Mouse (Mus musculus) intestine, postnatal 0 days (tissue): ENCODE measurements around the gene Olfr1417. TPM values are rescaled to one million over a fixed set of nuclear protein-coding genes. Genes with fewer than 3 reads are reported as not detected.
A peak's percentile ranks its signal among the peaks of the same experiment; 100 is the strongest.
"Not testable (repeated sequence)": the region's sequence is repeated elsewhere in the genome, so short reads cannot be mapped to it uniquely, and the experiment has no call there.

Experiments used
- ATAC-seq: fragments of 200-750 bp; cut with Nextera tagmentation; 2 replicates; pipeline ENCODE4 v1.8.0; 2017; ENCODE audit warnings: mild to moderate bottlenecking, moderate TSS enrichment, moderate library complexity
- H3K27ac ChIP-seq: fragments of 300-500 bp; sonication (generic); 2 replicates; pipeline ENCODE4 v1.5.1; 2014; ENCODE audit warnings: mild to moderate bottlenecking, low read depth, low read length, moderate library complexity
- H3K27me3 ChIP-seq: fragments of 300-500 bp; sonication (generic); replicated peaks from 2 replicates; pipeline ENCODE4 v1.6.1; 2014; ENCODE audit warnings: low read length, mixed read lengths; ENCODE audit not compliant: control insufficient read depth, insufficient read depth
- H3K36me3 ChIP-seq: fragments of 300-500 bp; sonication (generic); 2 replicates; pipeline ENCODE4 v1.6.1; 2014; ENCODE audit warnings: mild to moderate bottlenecking, moderate library complexity; ENCODE audit not compliant: control insufficient read depth, insufficient read depth
- H3K4me1 ChIP-seq: fragments of 300-500 bp; sonication (generic); replicated peaks from 2 replicates; pipeline ENCODE4 v1.6.1; 2014; ENCODE audit warnings: antibody characterized with exemption, low read length, mixed read lengths; ENCODE audit not compliant: control insufficient read depth, insufficient read depth
- H3K4me2 ChIP-seq: fragments of 300-500 bp; sonication (generic); replicated peaks from 2 replicates; pipeline ENCODE4 v1.6.1; 2014; ENCODE audit warnings: low read depth, mild to moderate bottlenecking, moderate library complexity
- H3K4me3 ChIP-seq: fragments of 300-500 bp; sonication (generic); 2 replicates; pipeline ENCODE4 v1.5.1; 2014; ENCODE audit warnings: low read depth, low read length
- H3K9ac ChIP-seq: fragments of 300-500 bp; sonication (generic); 2 replicates; pipeline ENCODE4 v1.6.1; 2014; ENCODE audit warnings: mild to moderate bottlenecking, low read depth, low read length
- H3K9me3 ChIP-seq: fragments of 300-500 bp; sonication (generic); 2 replicates; pipeline ENCODE4 v1.6.1; 2016; ENCODE audit warnings: mixed run types; ENCODE audit not compliant: control insufficient read depth
- CTCF ChIP-seq: sonication (generic); IDR thresholded peaks from 2 replicates; pipeline ENCODE4 v1.5.1; 2016; ENCODE audit warnings: low read depth, mild to moderate bottlenecking, control low read depth, antibody characterized with exemption, moderate library complexity
- WGBS: fragments of 180-500 bp; shearing (Covaris S2); extraction: QIAGEN DNeasy Blood & Tissue Kit; methylation state at CpG from one replicate; pipeline ENCODE4 v1.1.7; 2014; 5-methylcytosine and 5-hydroxymethylcytosine counted together
- polyA plus RNA-seq: library from polyadenylated mRNA; unstranded; fragments of >200 nt; fragmentation: Nextera tagmentation; extraction: Ambion mirVana; gene quantifications from 2 replicates; pipeline ENCODE4 v1.2.1, GENCODE M21; 2015

Gene Olfr1417
- polyA plus RNA-seq: 0.08 TPM in 1 of 2 replicates, not detected in the other

DNA sequence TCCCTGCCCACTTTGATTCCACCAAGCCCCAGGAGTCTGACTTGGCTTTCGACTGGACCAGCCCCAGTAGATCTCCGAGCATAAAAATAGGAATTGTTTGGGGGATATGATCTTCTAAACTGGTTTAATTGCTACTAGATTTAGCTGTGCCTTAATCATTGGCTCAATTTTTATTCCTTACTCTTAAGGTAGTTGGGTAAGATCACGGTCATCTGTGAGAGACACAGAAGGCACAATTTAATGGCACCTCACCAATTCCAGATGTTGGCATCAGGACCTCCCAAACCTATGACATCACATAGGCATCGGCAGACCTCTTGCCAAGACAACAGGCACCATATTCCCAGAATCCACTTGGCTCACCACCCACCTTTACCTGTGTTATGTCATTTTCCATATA is at the start of gene Olfr1417:
Gene Olfr1417, minus strand, starts transcription at position 101 of the 400 bp plus-strand sequence.
- H3K36me3 ChIP-seq: no peaks in the 10 kb centered on the region
- 91% methylated on average over 4 of the region's 4 CpGs for WGBS

DNA sequence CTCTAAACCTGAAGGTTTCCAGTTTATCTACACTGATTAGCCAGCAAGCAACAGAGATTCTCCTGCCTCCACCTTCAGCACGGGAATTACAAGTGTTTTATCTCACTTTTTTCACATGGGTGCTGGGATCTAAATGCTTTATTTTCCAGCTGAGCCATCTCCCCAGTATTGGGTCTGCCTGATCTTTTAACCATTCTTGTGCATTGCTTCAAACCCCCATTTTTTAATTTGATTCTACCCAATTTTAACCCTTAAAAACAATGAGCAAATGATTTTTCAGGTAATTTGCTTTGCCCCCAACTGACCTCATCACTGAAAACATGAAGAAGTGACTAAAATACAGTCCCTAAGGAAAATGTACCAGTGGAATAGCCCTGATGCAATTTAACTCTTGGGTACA is 47.2 kb upstream of the Olfr1417 start, which contains the start of gene Olfr1420:
Gene Olfr1420, plus strand, starts transcription at position 301 of the 400 bp plus-strand sequence.
- H3K27me3 ChIP-seq: no peaks in the 10 kb centered on the region
- H3K4me1 ChIP-seq: no peaks in the 10 kb centered on the region
- ATAC-seq: no peak
- no peak within 1 kb of the TSS for H3K4me2 ChIP-seq
- 33% methylated on average over 1 of the region's 1 CpGs for WGBS
- no peak within 1 kb of the TSS for H3K27ac ChIP-seq
- H3K9me3 ChIP-seq: no peaks in the 10 kb centered on the region
- H3K36me3 ChIP-seq: no peaks in the 10 kb centered on the region
- TF ChIP-seq CTCF: no peak
- H3K9ac ChIP-seq: no peak within 1 kb of the TSS
- H3K4me3 ChIP-seq: no peak within 1 kb of the TSS

More for the DNA sequence above, at the start of gene Olfr1417:
- H3K9me3 ChIP-seq: no peaks in the 10 kb centered on the region
- no peak within 1 kb of the TSS for H3K27ac ChIP-seq
- no peak for TF ChIP-seq CTCF
- H3K4me2 ChIP-seq: no peak within 1 kb of the TSS
- no peak within 1 kb of the TSS for H3K9ac ChIP-seq
- ATAC-seq: no peak
- no peaks in the 10 kb centered on the region for H3K4me1 ChIP-seq
- no peak within 1 kb of the TSS for H3K4me3 ChIP-seq
- no peaks in the 10 kb centered on the region for H3K27me3 ChIP-seq

DNA sequence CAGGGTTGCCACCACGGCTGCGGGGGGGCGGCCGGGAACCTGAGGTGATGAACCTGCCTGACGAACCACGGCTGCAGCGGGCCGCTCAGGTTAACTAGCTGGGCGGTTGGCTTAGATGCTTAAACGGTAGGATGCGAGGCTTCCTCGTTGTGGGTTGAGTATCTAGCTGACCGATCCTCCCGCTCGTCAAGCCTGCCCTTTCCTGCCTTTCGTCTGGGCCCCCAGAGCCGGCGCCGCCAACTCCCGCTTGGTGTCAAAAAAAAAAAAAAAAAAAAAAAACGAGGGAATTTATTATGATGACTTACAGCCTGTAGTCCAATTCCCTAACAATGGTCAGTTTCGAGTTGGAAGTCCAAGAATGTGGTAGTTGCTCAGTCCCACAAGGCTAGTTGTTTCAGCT is 39.4 kb upstream of the Olfr1417 start:
- H3K27ac ChIP-seq, H3K9me3 ChIP-seq, H3K4me2 ChIP-seq, H3K4me3 ChIP-seq, H3K4me1 ChIP-seq, H3K9ac ChIP-seq, H3K36me3 ChIP-seq, H3K27me3 ChIP-seq, ATAC-seq: not testable (repeated sequence)
- 46% methylated on average over 22 of the region's 22 CpGs for WGBS

DNA sequence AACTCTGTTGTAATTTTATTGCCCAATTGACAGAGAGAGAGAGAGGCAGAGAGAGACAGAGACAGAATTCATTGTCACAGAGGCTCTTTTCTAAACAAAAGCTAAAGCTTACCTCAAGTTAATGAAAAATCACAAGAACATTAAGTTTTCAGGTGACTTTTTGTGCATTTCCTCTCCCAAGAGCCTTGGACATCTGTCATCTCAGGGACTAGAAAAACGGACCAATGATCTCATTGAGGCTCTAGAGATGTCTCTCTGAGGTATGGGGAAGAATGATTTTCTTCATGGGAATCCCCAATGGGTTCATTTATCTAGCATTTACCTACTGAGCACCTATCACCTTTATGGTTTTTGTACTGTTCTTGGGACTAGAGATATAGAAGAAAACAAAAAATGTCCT is 36.0 kb upstream of the Olfr1417 start, which contains the start of gene Olfr1419:
Gene Olfr1419, minus strand, starts transcription at position 101 of the 400 bp plus-strand sequence.
- Histone ChIP-seq H3K9me3 (no peaks in the 10 kb centered on the region), H3K9ac (no peak within 1 kb of the TSS), H3K4me2 (no peak within 1 kb of the TSS), H3K4me1 (no peaks in the 10 kb centered on the region), H3K27ac (no peak within 1 kb of the TSS), H3K4me3 (no peak within 1 kb of the TSS), H3K36me3 (no peaks in the 10 kb centered on the region), H3K27me3 (no peaks in the 10 kb centered on the region)
- 49% methylated on average over 1 of the region's 1 CpGs for WGBS
- no peak for ATAC-seq
- TF ChIP-seq CTCF: no peak

DNA sequence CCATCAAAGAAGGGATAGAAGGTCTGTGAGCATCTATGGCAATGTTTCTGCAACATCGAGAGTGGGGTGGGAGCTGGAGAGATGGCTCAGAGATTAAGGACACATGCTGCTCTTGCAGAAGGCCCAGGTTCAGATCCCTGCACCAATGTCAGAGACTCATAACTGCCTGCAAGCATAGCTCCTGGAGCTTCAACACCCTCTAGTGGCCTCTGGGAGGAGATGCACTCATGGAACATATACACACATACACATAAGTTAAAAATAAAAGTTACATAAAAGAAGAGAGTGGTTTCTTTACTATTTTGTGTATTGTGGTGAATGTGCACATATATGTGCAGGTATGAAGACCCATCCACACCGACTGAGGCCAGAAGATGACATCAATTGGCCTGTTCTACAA is 28.8 kb upstream of the Olfr1417 start:
- Histone ChIP-seq H3K4me1 (no peaks in the 10 kb centered on the region), H3K9ac (no peak overlapping the region), H3K36me3 (no peaks in the 10 kb centered on the region), H3K4me3 (no peak overlapping the region), H3K9me3 (peaks cover 3% of the 10 kb centered on the region; the same call in 1 of the 2 replicates), H3K27me3 (no peaks in the 10 kb centered on the region), H3K4me2 (no peak overlapping the region), H3K27ac (no peak overlapping the region)
- TF ChIP-seq CTCF: peak; percentile 28
- ATAC-seq: no peak
- WGBS: 85% methylated on average over 2 of the region's 2 CpGs

DNA sequence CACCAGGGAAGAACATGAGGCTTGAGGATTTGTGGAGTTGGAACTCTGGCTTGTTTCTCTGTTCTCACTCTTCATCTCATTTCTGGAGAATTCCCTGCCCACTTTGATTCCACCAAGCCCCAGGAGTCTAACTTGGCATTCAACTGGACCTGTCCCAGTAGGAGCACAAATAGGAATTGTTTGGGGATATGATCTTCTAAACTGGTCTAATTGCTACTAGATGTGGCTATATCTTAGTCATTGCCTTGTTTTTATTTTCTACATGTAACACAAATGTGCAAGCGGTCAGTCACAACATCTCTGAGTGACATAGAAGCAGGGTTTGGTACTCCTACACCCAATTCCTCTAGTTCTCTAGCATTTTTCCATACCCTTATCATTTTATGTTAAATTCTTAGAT is 21.9 kb upstream of the Olfr1417 start, which contains the start of gene Olfr1418:
Gene Olfr1418, minus strand, starts transcription at position 101 of the 400 bp plus-strand sequence.
- Histone ChIP-seq H3K4me2 (no peak within 1 kb of the TSS), H3K4me1 (no peaks in the 10 kb centered on the region), H3K27me3 (no peaks in the 10 kb centered on the region), H3K9me3 (no peaks in the 10 kb centered on the region), H3K27ac (no peak within 1 kb of the TSS), H3K9ac (no peak within 1 kb of the TSS), H3K36me3 (no peaks in the 10 kb centered on the region), H3K4me3 (no peak within 1 kb of the TSS)
- 94% methylated on average over 1 of the region's 1 CpGs for WGBS
- TF ChIP-seq CTCF: no peak
- no peak for ATAC-seq

DNA sequence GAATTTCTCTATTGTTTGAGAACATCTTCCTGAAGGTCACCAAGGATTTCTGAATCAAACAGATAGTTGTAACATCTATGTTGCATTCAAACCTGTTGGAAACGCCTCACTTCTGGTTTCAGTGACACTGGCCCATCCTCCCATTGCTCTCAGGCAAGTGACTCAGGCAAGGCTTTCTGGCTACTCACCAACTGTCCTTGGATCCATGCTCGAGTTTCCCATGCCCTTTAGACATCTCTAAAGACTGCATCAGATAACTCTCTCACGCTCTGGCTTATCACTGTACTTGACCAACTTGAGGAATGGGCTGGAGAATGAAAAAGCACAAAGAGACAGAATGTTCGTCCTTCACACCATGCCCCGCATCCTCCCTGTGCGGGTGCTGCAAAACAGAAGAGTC is 17.5 kb upstream of the Olfr1417 start:
- WGBS: 70% methylated on average over 6 of the region's 6 CpGs
- no peaks in the 10 kb centered on the region for H3K36me3 ChIP-seq
- no peak overlapping the region for H3K27ac ChIP-seq
- no peaks in the 10 kb centered on the region for H3K4me1 ChIP-seq
- H3K27me3 ChIP-seq: no peaks in the 10 kb centered on the region
- no peak overlapping the region for H3K9ac ChIP-seq
- H3K4me2 ChIP-seq: no peak overlapping the region
- no peaks in the 10 kb centered on the region for H3K9me3 ChIP-seq
- no peak for TF ChIP-seq CTCF
- no peak for ATAC-seq
- H3K4me3 ChIP-seq: no peak overlapping the region
